Mouse (Mus musculus): ENCODE data around the gene Olfr847.

DNA sequence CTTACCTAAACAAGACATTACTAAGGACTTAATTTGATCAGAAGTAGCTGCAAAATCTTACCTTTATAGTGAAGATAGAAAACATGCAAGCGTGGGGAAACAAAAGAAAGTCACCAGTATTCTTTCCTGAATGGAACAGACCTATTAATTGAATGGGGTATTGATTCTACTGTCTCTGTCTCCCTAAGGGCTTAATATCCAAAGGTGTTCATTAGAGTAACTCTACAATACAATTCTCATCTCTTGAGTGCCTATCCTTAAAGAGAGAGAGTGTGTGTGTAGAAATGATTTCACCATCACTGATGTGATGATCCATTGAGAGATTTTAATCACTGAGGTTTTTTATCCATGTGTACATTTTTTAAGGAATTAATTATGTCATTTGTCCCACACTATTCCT, 14.6 kb downstream of the Olfr847 start, which contains the start of gene Olfr846:
- TF ChIP-seq POLR2A (IDR thresholded peaks at IDR 0.05; ENCODE audit: borderline replicate concordance, extremely low read depth, insufficient read depth, insufficient read length, poor library complexity, severe bottlenecking) (no peak), CTCF (IDR thresholded peaks at IDR 0.05; ENCODE audit: borderline replicate concordance, extremely low read depth, insufficient read depth, insufficient read length) (no peak)

Measured in brain, embryonic 14.5 days (tissue).